Mouse (Mus musculus) spleen, adult 2 months (tissue): ENCODE measurements around the gene Gm5460.

Source experiments
- CTCF ChIP-seq: fragments of 200-500 bp; IDR thresholded peaks from 2 replicates; pipeline ENCODE4 v1.5.1; 2011; ENCODE audit warnings: mild to moderate bottlenecking, inconsistent platforms; ENCODE audit not compliant: insufficient read depth, insufficient read length, insufficient replicate concordance; ENCODE audit errors: extremely low read depth
- POLR2A ChIP-seq: fragments of 200-500 bp; IDR thresholded peaks from 2 replicates; pipeline ENCODE4 v1.6.1; 2011; ENCODE audit warnings: low read depth, low read length, inconsistent platforms

DNA sequence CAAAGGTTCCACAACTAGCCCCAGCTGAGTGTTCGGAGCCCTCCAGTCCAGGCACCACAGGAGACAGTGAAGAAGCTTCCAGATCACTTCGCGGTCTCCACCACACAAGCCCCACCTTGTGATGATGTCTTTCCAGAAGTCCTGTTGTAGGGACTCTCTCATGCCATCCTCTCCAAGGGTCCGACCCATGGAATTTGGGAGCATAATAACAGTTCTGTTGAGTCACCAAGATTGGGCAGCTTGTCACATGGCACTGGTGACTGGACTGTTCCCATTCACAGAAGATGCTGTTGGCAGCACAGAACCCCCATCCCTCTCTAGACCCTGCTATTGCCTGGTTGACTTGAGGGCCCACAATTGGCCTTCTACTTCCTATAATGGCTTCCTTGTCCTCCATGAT lies at the start of gene Gm5460:
- TF ChIP-seq CTCF (no peak), POLR2A (no peak)
